Mouse (Mus musculus) ES-E14 (cell line): ENCODE measurements around the gene Rassf8.

Experiments
- CHD2 ChIP-seq: IDR thresholded peaks from 2 replicates; pipeline ENCODE4 v1.6.1; 2014; ENCODE audit warnings: mild to moderate bottlenecking, low read depth, low read length, inconsistent platforms
- HCFC1 ChIP-seq: IDR thresholded peaks from 2 replicates; pipeline ENCODE4 v1.6.1; 2012; ENCODE audit warnings: low read length, inconsistent platforms, borderline replicate concordance; ENCODE audit not compliant: insufficient read depth
- MAFK ChIP-seq: IDR thresholded peaks from 2 replicates; pipeline ENCODE4 v1.6.1; 2014; ENCODE audit warnings: mild to moderate bottlenecking, low read depth, low read length, inconsistent platforms; ENCODE audit not compliant: insufficient read depth
- ZNF384 ChIP-seq: IDR thresholded peaks from 2 replicates; pipeline ENCODE4 v1.6.1; 2012; ENCODE audit warnings: low read depth, low read length, inconsistent platforms

DNA sequence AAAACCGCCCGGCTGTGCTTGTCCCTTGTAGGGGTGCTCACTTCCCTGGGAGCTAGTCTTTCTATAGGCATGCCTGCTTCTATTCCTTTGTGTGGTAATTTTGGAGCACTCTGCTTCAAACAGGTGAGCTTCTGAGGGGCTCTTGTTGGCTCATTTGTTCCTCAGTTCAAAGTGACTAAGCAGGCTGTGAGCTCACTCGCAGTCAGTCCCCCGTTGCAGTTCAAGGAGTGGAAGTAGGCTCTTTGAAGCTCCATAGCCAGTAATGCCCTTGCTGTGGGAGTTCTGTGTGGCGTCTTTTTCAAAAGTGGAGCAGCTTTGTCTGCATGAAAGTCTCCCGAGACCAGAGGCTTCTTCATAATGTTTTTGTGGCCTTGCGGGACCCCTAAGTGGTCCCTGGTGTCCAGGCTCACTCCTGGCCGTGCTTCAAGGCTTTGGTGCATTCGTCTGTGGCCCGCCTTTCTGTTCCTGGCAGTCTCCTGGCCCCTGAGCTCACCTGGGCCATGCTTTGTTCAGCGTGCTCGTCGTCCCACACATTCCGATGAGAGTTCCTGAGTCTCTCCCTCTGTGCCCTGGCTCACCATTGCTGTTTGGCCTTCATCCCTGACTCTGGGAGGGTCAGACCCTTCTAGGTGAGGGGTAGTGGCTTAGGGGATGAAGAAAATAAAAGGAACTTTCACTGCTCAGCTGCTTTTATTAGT is 9.5 kb downstream of the Rassf8 start:
- TF ChIP-seq ZNF384, result no peak
- TF ChIP-seq HCFC1, result no peak
- no peak for TF ChIP-seq CHD2
- no peak for TF ChIP-seq MAFK
